Mouse (Mus musculus): Measurements from ENCODE around the gene Fgfr2.

The Fgfr2 gene

DNA sequence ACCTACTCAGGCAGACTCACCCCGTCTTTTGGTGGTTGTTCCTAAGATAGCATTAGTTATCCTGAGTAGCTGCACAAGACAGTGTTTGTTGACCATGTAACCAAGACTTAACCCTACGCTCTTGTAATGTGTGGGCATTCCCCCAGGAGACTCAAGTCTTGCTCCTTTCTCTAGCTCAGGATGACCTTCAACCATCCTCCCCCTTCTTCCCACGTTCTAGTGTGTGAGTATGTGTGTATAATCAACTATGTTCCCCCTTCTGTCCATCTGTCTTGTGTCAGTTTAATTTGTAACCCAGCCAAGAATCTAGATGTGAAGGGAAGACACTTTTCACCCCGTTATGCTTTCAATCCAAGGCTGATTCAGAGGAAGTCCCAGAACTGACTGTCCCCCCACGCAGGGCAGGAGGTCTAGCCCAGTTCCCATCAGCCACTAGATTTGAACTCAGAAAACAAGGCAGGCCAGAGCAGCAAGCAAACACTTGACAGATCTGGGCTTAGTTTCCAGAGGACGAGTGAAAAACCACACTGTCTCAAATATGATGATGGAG, 815.4 kb downstream of the Fgfr2 start:
- peak; percentile 48 for DNase-seq

DNA sequence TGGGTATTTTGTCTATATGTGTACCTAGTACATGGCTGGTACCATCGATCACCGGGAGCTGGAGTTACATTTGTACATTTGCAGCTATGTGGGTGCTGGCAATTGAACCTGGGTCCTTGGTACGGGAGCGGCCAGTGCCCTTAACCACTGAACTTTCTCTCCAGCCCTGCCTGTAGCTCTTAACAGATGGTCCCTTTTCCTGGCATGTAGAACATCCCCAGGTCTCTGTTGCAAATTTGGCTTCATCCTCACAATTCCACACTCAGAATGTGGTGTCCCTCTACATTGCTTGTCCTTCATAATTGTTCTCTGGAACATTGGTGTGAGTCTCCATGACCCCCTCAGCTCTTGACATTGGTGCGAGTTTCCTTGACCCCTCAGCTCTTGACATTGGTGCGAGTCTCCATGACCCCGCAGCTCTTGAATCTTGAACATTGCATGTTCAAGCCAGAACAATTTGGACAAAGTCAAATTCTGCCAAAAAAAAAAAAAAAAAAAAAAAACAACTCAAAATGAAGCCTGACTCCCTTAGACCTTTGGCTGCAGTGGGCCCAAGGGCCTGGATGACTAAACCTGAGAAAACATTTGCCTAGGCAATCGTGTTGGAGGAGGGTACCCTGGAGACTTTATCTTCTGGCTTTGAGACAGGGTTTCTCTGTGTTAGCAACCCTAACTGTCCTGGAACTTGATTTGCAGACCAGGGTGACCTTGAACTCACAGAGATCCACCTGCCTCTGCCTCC, 816.3 kb downstream of the Fgfr2 start:
- DNase-seq = no peak

DNA sequence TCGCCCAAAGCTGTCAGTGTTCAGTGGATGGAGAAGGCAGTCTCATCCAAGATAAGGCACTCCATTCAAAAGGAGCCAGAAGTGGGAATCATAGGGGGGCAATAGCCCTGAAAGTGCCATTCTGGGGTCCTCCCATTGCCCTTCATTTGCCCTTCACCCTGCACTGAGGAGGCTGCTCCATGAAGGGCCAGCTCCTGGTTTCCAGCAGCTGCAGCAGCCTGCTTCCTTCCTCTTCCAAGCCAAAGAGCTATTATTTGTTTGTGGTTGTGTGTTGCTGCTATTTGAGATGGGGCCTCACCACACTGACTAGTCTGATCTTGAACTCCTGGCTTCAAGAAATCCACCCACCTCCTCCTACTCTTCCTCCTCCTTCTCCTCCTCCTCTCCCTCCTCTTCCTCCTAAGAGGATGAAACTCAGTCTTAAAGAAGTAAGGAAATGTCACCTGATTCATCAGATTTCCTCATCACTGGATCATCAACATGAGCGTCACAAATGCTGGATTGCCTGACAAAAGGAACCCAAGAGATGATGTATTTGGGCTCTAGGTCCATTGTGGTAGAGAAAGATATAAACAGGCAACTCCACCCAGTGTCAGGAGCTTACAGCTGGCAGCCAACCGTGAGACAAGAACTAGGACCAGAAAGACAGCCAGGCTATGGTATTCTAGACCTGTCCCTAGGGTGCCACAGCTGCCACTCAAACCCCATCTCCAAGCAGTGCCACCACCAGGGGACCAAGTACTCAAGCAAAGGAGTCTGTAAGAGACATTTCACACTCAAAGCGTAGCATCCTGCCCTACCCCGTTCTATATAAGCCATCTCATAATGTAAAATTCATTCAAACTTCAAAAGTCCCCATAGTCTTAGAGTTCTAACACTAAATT, 817.4 kb downstream of the Fgfr2 start:
- DNase-seq = no peak

DNA sequence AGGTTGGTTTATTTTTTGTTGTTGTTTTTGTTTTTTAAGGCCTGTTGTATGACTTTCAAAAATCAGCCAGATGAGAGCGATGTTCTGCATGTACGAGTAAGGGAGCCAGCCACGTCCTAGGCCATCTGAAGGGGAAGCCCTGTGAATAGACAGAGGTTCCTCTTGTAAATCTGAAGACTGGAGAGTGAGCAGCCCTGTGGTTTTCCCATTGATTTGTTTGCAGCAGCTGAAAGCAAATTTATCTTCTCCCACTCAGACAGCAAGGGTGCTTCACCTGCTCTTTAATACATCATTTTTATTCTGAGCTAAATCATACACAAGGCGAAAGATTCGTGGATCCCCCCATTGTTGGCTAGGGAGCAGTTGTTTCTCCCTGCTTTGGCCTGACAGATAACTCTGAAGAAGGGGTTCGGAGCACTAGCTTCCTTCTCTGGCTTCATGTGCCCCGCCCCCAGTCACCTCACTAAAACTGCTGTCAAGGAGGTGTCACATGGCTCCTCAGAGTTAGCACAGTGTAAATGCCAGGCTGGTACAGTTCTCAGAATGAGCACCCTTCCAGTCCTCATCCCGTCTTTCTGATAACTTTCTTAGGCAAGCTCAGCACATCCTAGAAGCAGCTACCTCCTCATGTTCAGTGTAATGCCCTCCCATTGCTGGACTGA, 818.6 kb downstream of the Fgfr2 start:
- no peak for DNase-seq

DNA sequence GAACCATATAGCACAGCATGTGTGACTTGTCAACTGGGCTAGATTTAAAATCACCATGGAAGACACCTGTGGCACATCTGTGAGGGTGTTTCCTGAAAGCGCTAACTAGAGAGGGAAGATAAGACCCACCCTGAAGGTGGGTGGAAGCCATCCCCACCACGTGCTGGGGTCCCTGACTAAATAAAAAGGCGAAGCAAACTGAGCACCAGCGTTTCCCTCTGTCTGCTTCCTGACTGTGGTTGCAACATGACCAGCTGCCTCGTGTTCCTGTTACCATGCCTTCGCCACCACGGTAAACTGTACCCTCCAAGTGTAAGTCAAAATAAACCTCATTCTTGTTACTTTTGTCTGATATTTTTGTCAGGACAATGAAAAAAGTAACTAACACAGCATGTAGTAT, 819.2 kb downstream of the Fgfr2 start:
- no peak for DNase-seq

DNA sequence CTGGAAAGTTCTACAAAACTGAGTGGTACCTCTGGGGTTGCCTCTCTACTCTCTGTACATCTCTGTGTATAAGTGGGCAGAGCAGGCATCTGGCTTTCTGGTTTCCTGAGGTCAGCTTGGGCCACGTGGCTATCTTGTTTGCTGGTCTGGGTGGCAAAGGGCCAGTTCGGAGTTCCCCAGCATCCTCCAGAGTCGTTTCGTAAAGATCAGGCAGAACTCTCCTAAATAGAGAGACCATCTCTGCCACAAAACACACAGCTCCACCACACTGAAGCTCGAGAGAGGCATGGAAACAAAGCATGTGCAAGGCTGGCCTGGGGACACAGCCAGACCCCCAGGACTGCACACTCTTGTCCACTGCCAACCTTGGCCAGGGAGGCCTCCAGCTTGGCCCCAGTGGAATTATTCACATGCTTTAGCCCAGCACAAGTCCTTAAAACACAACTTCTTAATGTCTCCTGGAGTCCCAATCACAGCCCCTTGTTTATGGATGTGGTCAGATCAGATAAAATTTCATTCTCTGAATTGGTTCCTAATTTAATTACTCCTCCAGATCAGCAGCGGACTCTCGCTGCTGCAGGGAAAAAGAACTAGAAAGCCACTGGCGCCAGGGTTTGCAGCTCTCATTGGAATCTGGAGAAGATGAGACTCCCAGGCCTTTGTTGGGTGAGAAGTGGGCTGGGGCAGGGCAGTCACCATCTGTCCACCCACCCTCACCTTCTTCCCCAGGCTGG, 820.5 kb downstream of the Fgfr2 start:
- DNase-seq = no peak

DNA sequence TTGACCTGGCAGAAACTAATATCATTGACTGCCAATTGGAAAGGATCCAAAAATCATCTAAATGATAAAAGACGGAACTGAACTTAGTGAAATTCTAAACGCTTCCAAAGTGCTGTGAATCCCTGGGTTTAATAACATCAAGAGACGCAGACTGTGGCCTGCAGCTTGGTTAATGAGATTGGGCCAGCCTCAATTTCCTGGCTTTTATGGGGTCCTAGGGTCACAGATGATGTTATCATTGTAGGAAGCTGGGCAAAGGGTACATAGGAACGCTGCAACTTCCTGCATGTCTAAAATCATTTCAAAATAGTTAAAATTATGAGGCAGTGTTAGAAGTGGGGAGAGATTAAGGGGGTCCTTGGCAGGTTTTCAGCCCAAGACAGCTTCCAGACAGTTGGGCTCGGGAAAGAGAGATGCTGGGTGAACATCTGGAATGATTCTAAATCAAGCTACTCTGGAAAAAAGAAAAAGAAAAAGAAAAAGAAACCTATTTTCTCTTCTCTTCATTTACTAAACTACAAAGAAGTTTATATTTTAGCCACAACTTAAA, 823.4 kb downstream of the Fgfr2 start:
- DNase-seq = peak; percentile 26

DNA sequence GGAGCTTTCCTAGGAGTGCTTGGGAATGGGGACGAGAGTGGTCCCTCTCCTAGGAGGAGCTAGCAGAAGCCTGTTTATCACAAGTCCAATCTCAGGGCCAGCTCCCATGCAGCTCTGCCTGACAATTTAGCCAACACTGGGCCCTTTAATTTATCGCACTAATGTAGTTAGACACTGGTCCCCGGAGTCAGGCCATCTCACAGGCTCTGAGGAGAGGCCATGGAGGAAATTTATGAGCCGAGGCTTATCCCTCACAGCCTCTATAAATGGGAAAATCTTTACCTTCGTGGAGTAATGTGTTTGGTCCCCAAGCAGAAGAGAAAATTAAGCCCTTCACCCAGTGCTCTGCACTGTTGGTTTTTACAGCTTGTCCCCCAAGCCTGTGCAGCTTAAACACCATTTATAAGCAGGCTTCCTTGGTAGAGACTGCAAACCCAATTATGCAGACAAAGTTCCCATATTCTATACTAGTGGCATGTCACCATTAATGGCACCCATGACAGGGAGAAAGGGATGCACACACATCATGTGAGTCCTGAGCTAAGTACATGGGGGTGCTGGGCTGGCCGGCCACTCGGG, 824.6 kb downstream of the Fgfr2 start:
- no peak for DNase-seq

DNA sequence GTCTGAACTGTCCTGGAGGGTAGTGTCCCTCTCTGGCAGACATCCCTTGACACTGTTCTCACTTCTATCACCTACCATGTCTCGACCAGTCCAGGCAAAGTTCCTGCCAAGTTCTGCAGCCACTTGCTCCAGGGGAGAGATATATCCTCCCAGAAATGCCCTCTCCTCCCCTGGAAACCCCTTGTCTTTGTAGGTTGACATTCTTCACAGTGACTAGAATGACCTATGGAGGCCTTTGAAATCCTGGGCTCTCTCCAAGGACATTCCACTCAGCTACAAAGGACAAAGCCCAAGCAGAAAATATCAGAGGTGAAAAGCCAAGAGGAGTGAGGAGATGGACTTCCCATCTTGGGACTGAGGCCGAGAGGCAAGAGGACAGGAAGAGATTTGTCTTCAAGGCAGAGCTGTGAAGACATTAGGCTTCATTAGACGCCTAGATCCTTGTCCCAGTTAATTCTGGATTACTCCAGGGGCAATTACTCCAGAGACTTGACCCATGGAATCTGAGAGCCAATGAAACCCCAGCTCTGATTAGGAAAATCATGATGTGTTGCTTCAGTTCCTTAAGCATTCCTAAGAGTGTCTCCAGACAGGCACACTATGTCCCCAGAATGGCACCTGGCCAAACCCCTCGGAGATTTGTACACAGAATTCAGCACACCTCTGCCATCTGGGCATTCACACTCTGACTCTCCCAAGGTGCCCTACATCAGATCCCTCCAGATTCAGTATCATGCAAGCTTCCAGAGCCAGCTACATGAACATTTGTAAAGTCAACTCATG, 826.3 kb downstream of the Fgfr2 start:
- peak; percentile 47 for DNase-seq

DNA sequence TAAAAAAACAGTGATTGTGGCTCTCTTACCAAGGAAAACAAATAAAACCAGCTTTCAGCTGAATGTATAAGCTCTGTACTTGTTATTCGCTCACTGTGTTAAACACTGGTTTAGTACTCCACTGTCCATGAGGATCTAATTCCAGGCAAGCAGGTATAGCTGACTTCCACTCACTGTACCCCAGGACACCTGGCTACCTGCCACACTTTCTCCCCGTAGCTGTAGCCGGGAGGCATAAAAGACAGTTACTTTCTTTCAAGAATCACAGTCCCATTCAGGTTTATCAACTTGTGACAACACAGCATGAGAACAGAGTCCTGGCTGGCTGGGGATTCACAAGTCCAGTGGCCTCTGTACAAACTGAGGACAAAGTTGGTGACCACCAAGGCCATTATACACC, 827.0 kb downstream of the Fgfr2 start:
- no peak for DNase-seq

DNA sequence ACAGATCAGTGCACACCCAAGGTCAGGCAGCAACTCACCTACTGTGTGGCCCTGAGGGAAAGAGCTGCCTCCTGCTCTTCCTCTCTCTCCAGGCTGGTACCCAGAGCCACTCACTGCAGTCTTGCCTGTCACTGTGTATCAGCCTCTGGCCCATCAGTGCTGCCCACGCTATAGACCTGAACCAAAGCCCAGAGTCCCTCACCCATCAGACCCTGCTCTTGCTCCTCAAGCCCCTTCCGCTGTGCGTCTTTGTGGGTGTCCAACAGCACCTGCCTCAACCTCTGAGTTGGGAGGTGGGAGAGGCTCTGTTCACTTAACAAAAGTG, 835.8 kb downstream of the Fgfr2 start:
- no peak for DNase-seq

DNA sequence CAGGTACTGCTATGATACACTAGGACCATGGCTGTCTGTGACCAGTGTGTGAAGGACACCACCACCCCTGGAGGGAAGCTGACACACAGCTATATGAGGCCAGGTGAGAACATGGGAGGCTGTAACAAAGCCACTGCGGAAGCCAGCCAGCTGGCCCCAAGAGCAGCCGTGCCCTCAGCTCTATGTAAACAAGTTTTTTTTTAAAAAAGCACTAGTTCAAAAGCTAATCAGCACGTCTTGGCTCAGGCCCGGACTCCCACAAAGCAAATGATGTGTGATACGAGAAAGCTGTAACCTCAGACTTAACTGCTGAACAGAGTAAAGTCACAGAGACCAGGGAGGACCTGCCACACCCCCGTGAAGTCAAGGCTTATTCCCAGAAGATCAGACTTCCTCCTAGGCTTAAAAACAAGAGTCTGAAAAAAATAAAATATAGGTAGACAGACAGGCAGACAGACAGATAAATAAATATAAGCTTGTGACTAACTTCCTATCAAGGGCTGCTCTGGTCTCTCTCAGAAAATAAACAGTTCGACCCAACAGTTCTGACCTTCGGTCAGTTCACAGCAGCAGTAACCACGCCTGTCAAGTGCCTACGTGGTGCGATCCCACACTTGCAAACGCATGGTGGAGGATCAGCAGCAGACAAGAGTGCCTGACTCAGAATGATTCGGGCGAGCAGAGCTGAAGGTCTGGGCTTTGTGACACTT, 836.4 kb downstream of the Fgfr2 start:
- DNase-seq = no peak

DNA sequence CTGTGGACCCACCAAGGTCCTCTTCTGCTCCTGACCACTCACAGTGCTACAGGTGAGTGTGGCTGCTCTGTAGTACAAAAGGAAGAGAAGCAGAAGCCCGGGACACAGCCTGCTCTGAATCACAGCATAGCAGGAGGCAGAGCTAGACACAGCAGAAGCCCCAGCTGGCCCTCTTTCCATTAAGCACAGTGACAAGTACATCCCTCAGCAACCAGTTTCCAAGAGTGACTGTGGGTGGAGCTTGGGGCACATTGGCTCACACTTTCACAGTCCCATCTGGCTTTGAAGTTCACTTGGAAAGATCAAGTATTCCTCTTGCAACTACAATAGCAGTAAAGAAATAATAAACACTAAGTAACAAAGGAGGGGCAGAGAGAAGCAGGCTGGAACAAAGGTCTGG, 838.4 kb downstream of the Fgfr2 start:
- DNase-seq = no peak

DNA sequence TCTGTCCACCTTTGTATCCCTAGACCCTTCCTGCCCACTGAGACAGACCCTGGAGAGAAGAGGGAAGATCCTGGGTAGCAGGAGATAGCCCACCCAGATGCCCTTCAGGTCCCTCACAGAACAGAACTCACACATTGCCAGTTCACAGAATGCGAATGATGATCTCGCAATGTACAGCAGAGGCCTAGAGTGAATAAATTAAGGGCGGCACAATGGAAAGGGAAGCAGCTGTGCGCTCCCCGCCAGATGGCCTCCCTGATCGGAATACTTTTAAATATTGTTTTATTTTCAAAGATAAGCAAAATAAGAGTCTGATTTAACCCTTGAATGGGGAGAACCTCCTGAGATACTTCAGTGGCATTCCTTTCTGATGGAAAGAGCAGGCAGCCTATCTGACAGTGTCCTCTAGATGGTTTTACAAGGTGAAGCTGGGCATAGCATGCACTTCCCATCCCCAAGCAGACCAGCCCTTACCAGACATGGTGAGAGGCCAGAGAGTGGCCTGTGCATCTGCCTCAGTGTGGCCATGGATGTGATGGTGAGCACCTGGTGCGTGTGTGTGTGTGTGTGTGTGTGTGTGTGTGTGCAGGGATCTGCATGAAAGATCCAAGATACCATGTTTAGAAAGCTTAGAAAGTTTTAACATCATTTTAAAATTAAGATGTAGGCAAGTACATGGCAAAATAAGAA, 839.0 kb downstream of the Fgfr2 start:
- DNase-seq = no peak

DNA sequence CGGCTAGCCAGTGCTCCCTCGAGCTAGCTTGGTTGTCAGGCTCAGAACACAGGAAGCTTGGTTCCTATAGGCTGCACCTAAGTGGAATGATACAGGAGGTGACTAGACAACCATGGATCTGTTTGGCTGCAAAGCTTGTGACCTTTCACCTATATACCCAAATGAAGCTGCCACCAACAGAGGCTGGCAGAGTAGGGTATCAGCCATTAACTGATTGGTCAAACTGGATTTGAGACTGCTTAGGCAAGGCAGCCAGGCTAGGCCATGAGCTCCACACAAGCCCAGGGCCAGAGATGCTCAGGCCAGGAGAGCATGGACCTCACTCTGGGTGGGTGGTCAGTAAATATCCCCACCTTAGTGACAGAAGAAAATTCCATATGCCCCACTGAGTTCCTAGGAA, 840.6 kb downstream of the Fgfr2 start:
- DNase-seq = no peak

DNA sequence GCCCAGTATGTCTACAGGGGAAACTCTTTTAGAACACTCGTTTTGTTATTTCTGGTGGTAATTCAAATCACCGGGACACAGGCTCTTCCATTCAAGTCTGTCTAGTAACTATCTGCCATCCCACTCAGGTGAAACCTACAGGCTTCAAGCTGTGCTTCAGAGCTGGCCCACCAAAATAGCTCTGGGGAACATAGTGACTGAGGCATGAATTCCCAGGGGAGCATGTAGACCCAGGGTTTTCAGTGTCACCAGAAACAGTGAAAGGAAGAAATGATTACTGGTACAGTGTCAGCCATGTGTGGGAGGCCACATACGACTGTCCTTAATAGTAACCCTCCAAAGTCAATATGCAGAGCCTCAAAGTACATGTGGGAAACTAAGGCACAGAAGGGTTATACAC, 841.0 kb downstream of the Fgfr2 start:
- no peak for DNase-seq

DNA sequence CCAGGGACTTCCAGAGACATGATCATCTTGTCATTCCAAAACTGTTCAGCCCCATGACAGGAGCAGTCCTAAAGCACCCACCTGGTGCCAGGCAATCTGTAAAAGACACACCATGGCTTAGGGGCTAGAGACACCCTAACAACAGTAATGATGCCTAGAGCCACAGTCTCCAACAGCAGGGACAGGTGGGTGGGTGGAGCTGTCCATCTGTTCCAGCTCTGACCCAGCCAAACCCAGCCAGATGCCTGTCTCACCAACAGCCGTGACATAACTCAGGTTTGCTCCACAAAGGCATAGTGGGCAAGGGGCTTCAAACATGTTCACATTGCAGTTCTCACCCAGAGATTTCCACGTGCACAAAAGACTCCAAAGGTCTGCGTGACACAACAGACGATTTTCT, 841.4 kb downstream of the Fgfr2 start:
- DNase-seq = no peak

DNA sequence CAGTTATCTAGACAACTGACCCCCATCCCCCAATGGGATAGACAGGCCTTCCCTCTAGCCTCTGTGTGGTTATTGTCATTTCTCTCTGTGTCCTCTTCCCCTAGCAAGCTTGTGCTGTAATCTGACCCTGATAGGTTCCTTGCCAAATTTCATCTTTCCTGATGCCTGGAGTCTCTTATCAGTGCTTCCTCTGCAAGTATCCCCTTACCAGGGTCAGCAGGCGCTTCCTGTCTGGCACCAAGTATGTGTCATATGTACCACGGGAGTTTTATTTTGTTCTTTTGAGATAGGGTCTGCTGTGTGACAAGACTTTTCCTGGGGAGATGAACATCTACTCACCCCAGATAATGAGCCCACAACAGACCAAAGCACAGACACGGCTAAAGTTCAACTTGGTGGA, 844.5 kb downstream of the Fgfr2 start:
- DNase-seq = peak; percentile 50

DNA sequence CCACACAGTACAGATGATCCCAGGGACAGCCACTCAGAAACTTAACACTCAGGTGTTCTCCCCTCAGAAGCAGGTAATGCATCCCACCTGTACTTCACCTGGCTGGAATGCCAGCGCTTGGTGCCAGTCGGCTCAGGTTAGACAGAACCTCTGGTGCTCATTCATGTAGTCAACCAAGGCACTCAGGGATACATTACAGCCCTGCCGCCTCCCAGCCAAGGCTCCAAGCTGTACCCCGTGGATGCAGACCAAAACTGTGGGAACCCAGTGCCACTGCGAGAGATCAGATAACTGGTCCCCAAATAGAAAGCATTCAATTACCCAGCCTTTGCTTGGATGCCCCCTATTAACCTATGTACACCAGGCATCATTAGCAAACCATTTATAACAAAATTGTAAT, 846.9 kb downstream of the Fgfr2 start:
- no peak for DNase-seq

All from kidney, adult 11 months (tissue).